Mouse (Mus musculus) bone marrow, adult 2 months (tissue): ENCODE data around the gene Sh3glb1. TPM values are rescaled to one million over a fixed set of nuclear protein-coding genes. Genes with fewer than 3 reads are reported as not detected.
"Not testable (repeated sequence)": the region's sequence is repeated elsewhere in the genome, so short reads cannot be mapped to it uniquely, and the experiment has no call there.

ENCODE experiments used
- H3K27ac ChIP-seq: fragments of 200-500 bp; 2 replicates; pipeline ENCODE4 v1.5.1; 2012; ENCODE audit warnings: low read depth, mild to moderate bottlenecking, control low read depth, inconsistent platforms, low read length; ENCODE audit not compliant: control insufficient read depth, poor library complexity, insufficient read depth
- H3K4me1 ChIP-seq: fragments of 200-500 bp; 2 replicates; pipeline ENCODE4 v1.6.1; 2011; ENCODE audit warnings: low read length; ENCODE audit not compliant: control insufficient read depth, insufficient read depth
- H3K4me3 ChIP-seq: fragments of 200-500 bp; replicated peaks from 2 replicates; pipeline ENCODE3; 2011; ENCODE audit warnings: mild to moderate bottlenecking, low read depth, low read length, control low read depth; ENCODE audit not compliant: control insufficient read depth
- CTCF ChIP-seq: fragments of 200-500 bp; IDR thresholded peaks from 2 replicates; pipeline ENCODE4 v1.5.1; 2011; ENCODE audit warnings: low read length, control low read depth; ENCODE audit not compliant: control insufficient read depth, insufficient read depth
- POLR2A ChIP-seq: fragments of 200-500 bp; IDR thresholded peaks from 2 replicates; pipeline ENCODE4 v1.6.1; 2011; ENCODE audit warnings: low read depth, mild to moderate bottlenecking, control low read depth, low read length, borderline replicate concordance; ENCODE audit not compliant: control insufficient read depth
- WGBS: fragments of 180-500 bp; shearing (Covaris S2); methylation state at CpG from one replicate; pipeline ENCODE4 v1.1.7; 2018; 5-methylcytosine and 5-hydroxymethylcytosine counted together
- polyA plus RNA-seq: library from polyadenylated mRNA; stranded (reverse); fragments of >200 nt; gene quantifications from 2 replicates; pipeline ENCODE4 v1.2.4, GENCODE M21; 2011; ENCODE audit warnings: low replicate concordance; ENCODE audit not compliant: missing spikeins, insufficient read depth, insufficient read length

Sh3glb1 gene
- polyA plus RNA-seq, 1 experiment, result 118 TPM

DNA sequence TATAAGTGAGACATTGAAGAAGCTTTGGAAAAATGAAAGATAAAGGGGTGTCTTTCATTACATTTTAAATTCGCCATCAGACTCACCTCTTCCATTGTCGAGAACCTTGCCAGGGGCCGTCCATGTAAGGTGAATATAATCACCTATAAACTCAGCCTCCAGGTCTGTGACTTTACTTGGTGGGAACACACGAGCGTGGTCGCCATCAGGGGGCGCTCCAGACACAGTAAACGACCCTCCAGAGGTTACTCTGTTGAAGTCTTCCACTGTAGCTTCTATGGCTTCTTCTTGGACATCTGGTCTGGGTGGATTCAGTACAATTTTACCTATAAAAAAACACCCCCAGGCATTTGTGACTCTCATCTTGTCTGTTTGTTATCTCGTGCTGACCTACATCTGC, 16.7 kb upstream of the Sh3glb1 start:
- WGBS, result 29% methylated on average over 9 of the region's 9 CpGs
- Histone ChIP-seq H3K4me3 (no peak overlapping the region), H3K27ac (no peak overlapping the region), H3K4me1 (no peaks in the 10 kb centered on the region)
- TF ChIP-seq CTCF, result peak; percentile 37; the same call in 1 of the 2 replicates
- no peak for TF ChIP-seq POLR2A

DNA sequence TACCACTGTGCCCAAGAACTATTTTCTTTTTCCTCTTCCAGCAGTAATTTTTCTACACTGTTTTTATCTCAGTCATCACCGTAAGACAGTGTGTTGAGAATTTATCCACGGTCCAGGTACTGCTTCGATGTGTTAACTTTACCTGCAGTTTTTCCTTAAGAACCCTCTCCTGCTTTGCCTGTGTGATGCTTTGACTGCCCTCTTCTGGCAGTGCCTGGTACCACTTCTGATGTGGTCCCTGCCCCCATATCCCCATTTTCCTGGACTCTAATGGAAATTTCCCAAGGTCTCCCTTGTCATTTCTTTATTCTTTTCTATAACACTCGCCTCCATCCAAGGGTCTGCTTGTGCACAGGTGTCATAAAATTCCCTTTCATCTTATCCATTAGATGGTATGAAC, 3.3 kb upstream of the Sh3glb1 start:
- 34% methylated on average over 4 of the region's 4 CpGs for WGBS
- TF ChIP-seq CTCF (peak; percentile 73), POLR2A (no peak)
- no peak overlapping the region for H3K4me3 ChIP-seq
- H3K27ac ChIP-seq, result no peak overlapping the region
- H3K4me1 ChIP-seq, result peaks cover 2% of the 10 kb centered on the region; the same call in 1 of the 2 replicates

DNA sequence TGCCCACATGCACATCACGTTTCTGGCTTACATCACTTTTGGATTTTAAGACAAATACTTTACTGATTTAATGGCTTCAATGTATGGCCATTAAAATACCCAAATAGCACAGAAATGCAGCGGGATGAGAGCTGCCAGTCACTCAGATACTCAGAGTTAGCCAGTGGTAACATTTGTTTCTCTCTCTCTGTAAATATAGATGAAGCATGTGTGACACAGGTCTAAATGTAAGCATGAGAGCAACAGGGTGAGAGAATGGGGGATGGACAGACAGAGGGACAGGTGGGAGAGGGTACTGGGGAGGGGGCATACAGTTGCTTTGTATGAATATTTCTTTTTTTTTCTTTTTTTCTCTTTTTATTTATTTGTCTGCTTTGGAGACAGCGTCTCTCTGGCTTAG, 2.4 kb upstream of the Sh3glb1 start:
- 86% methylated on average over 3 of the region's 3 CpGs for WGBS
- not testable (repeated sequence) for H3K27ac ChIP-seq

DNA sequence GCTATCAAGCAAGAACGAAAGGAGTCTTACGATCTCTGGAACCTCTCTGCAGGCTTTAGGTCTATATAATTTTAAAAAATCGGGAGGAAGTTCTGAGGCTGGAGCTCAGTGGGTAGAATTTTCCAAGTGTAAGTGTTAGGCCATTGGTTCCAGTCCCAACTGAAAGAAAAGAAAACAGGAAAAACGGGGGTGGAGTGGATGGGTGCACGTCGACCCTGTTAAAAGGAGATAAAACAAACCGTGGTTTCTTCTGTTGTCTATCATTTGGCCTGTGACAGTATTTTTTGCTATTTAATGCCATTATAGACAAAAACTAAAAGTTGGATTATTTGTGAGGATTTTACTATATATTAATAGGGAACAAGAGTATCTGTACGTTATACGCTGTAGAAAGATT, 1.7 kb upstream of the Sh3glb1 start:
- no peak overlapping the region for H3K27ac ChIP-seq
- WGBS, result 51% methylated on average over 9 of the region's 9 CpGs
- TF ChIP-seq CTCF, result no peak
- no peak for TF ChIP-seq POLR2A
- H3K4me3 ChIP-seq, result no peak overlapping the region
- peaks cover 2% of the 10 kb centered on the region; the same call in 1 of the 2 replicates for H3K4me1 ChIP-seq

More for the DNA sequence above, 2.4 kb upstream of the Sh3glb1 start:
- not testable (repeated sequence) for H3K4me3 ChIP-seq, H3K4me1 ChIP-seq

DNA sequence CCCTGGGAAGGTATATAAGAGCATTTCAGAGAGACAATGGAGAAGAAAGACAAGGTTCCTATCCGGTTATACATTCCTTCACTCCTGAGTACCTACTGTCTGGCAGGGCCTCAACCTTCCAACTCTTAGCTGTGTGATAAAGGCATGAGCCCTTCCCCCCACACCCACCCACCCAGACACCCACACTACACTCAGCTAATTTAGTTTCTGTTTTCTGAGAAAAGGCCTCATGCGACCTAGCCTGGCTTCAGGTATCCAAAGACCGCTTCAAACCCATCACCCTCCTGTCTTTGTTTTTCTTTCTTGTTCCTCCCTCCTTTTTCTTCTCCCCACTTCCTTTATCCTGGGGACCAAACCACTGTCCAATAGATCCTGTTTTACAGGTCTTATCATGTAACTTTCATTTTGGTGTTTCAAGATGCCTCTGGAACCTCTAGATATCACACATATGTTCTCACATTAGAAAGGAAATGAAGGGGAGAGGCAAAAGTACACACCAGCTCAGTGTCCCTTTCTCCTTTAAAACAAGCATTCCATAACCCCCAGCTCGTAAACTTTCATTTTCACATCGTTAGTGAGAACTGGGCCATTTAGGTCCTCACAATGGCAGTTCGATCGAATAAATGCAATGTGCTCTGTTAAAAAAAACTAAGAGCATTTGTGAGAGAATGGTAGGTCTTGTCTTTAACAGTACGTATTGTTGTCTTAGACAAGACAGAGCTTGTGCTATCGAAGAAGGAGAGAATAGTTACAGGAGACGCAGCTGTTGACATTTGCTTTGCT, 1.1 kb upstream of the Sh3glb1 start:
- WGBS, result 50% methylated on average over 10 of the region's 10 CpGs
- peak overlapping the region; percentile 11 for H3K4me3 ChIP-seq
- peak overlapping the region; percentile 36; the same call in 1 of the 2 replicates for H3K27ac ChIP-seq
- TF ChIP-seq POLR2A, result no peak
- TF ChIP-seq CTCF, result no peak
- peaks cover 2% of the 10 kb centered on the region; the same call in 1 of the 2 replicates for H3K4me1 ChIP-seq

DNA sequence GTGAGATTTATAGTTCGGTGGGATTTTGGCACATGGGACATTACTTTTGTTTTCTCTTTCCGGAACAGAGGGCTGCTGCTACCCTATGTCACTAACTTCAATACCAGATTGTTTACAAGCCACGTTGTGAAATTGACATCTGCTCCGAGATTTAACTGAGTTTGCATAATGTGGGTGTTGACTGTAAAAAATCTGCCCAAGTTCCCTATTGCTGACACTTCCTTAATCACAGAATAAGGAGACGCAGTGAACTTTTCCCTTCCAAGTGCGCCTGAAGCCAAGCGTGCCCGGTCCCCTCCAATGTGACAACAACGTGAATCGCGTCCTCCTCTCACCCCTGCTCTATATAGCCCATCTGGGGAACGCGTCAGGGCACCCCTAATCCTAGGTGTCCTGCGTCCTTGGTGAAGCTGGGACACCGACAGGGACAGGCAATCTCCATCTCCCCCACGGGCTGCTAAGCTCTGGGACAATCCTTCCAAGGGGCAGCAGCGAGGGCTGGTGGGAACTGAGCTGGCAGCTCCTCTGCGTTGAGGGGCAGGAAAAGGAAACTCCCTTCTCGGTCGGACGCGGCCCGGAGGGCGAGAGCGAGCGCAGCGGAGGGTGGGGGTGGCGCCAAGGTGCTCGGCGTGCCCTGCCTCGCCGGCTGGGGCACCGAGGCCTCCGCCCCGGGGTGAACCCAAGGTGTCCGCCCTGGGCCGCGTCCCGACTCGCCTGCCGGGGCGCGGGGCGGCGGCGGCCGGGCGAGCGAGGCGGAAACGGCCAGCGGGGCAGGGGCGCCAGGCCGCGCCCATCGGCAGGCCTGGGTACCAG, 841 bp downstream of the Sh3glb1 start:
- Histone ChIP-seq H3K4me3 (peak overlapping the region; percentile 94), H3K4me1 (peaks cover 4% of the 10 kb centered on the region; the same call in 1 of the 2 replicates), H3K27ac (peak overlapping the region; percentile 94)
- 0 out of 2 replicates have a peak, but pooled peaks have one; percentile 13 for TF ChIP-seq POLR2A
- TF ChIP-seq CTCF, result no peak
- WGBS, result under 1% methylated on average over 55 of the region's 56 CpGs

DNA sequence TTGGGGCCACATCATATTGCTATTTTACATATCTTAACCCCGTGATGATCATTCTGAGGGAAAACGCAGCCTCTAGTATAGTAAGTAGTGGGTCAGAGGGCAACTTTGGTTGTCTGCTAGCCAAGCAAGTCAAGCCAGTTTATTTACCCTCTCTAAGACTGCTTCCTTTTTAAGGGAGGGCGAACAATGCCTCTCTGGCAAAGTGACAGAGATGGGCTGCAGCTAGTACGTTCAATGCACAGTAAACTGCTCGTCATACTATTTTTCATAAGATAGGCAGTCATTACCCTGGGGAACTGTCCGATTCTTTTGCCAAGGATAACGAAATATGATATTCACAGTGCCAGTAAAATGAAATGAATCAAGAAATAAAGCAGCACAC, 1.4 kb downstream of the Sh3glb1 start:
- no peak for TF ChIP-seq POLR2A
- TF ChIP-seq CTCF, result no peak
- Histone ChIP-seq H3K4me1 (peaks cover 4% of the 10 kb centered on the region; the same call in 1 of the 2 replicates), H3K27ac (peak overlapping the region; percentile 40; the same call in 1 of the 2 replicates), H3K4me3 (peak overlapping the region; percentile 94)
- 5% methylated on average over 7 of the region's 7 CpGs for WGBS

DNA sequence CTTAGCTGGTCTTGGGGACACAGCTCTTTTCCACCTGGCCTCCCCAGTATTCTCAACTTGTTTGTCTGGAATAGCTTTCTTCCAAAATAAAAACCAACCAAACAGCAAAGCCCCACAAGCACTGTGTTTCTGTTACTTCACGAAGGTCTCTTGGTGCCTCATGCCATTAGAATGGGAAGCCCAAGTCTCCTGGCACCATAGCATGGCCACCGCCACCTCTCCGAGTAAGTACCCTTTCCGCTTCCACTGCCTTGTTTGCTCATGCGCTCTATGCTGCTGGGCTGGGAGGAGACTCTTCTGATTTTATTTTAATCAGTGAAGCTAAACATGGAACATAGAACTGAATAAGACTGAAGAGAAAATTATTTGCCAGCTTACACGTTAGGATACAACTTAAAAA, 2.3 kb downstream of the Sh3glb1 start:
- TF ChIP-seq POLR2A (no peak), CTCF (no peak)
- H3K27ac ChIP-seq, result no peak overlapping the region
- WGBS, result 84% methylated on average over 6 of the region's 6 CpGs

More for the DNA sequence above, 2.3 kb downstream of the Sh3glb1 start:
- H3K4me1 ChIP-seq, result peaks cover 4% of the 10 kb centered on the region; the same call in 1 of the 2 replicates
- H3K4me3 ChIP-seq, result peak overlapping the region; percentile 31
